Mouse (Mus musculus) E14TG2a.4 (cell line): Measurements from ENCODE around the gene Vmp1.

ENCODE experiments used
- CTCF ChIP-seq: conservative IDR thresholded peaks from 2 replicates; pipeline ENCODE4 v1.5.1; 2014; ENCODE audit warnings: low read length
- NANOG ChIP-seq: IDR thresholded peaks from 2 replicates; pipeline ENCODE4 v1.6.1; 2014; ENCODE audit warnings: borderline replicate concordance, low read length, mixed read lengths
- POU5F1 ChIP-seq: IDR thresholded peaks from 2 replicates; pipeline ENCODE4 v1.6.1; 2014; ENCODE audit warnings: low read length, borderline replicate concordance

- TF ChIP-seq CTCF, result no peak
- no peak for TF ChIP-seq NANOG
- TF ChIP-seq POU5F1, result no peak
These were observed 112.4 kb downstream of the Vmp1 start for GRCm38 (mm10) chr11:86571047-86571855.
